Mouse (Mus musculus) layer of hippocampus, adult 18-20 months (tissue): Measurements from ENCODE around the gene R3hdm4. TPM values are rescaled to one million over a fixed set of nuclear protein-coding genes. Genes with fewer than 3 reads are reported as not detected.

Source experiments
- DNase-seq, 2 experiments: peaks; one replicate each; pipeline ENCODE4 v3.0.0; 2022; ENCODE audit warnings: low spot score in 2 of 2
- long read RNA-seq: library from polyadenylated mRNA; stranded (forward); transcript quantifications from one replicate; pipeline ENCODE4 v2.0.0, GENCODE M21; 2021
- total RNA-seq, 2 experiments: library from RNA; stranded (reverse); gene quantifications; 2 replicates each; pipeline ENCODE4 v1.2.3; 2021

Gene R3hdm4
- 100 to 1,000 TPM; 366 to 401 TPM for total RNA-seq
- long read RNA-seq, transcript R3hdm4-201 (8 exons, 1,898 nt) = major isoform, 241 of 308 reads
- long read RNA-seq, partial matches to known transcripts = 24 of 308 reads
- long read RNA-seq, other reads (novel, unspliced or antisense) = 43 of 308 reads

- no peak for DNase-seq
These were observed at the start of gene R3hdm4 for GRCm38 (mm10) chr10:79920958-79921535. Gene R3hdm4, minus strand, starts transcription at chr10:79921208.

GRCm38 (mm10) chr10:79970415-79971182 lies 49.6 kb upstream of the R3hdm4 start, which contains the start of gene Grin3b:
Gene Grin3b, plus strand, starts transcription at chr10:79970715.
- DNase-seq = no peak

GRCm38 (mm10) chr10:79969124-79969568 lies 48.1 kb upstream of the R3hdm4 start:
- no peak for DNase-seq

GRCm38 (mm10) chr10:79968181-79968580 lies 47.2 kb upstream of the R3hdm4 start:
- no peak for DNase-seq

- no peak for DNase-seq
These were observed 45.9 kb upstream of the R3hdm4 start for GRCm38 (mm10) chr10:79966886-79967400.

GRCm38 (mm10) chr10:79965325-79965724 lies 44.3 kb upstream of the R3hdm4 start:
- no peak for DNase-seq

GRCm38 (mm10) chr10:79964727-79965126 lies 43.7 kb upstream of the R3hdm4 start:
- no peak for DNase-seq

- no peak for DNase-seq
These were observed 39.8 kb upstream of the R3hdm4 start for GRCm38 (mm10) chr10:79960671-79961294.

GRCm38 (mm10) chr10:79959847-79960601 lies 39.0 kb upstream of the R3hdm4 start, which contains the start of gene Wdr18:
Gene Wdr18, plus strand, starts transcription at chr10:79960152.
- DNase-seq = peak; percentile 99 to 100

GRCm38 (mm10) chr10:79959412-79959811 lies 38.4 kb upstream of the R3hdm4 start:
- DNase-seq = peak in 1 of 2 experiments; percentile 49

GRCm38 (mm10) chr10:79958140-79958816 lies 37.3 kb upstream of the R3hdm4 start:
- peak; percentile 48 to 71 for DNase-seq

GRCm38 (mm10) chr10:79956643-79957154 lies 35.7 kb upstream of the R3hdm4 start:
- no peak for DNase-seq

GRCm38 (mm10) chr10:79955691-79956090 lies 34.7 kb upstream of the R3hdm4 start:
- no peak for DNase-seq

- DNase-seq = no peak
These were observed 32.9 kb upstream of the R3hdm4 start for GRCm38 (mm10) chr10:79953946-79954345.

GRCm38 (mm10) chr10:79950661-79951060 lies 29.7 kb upstream of the R3hdm4 start:
- DNase-seq = no peak

- no peak for DNase-seq
These were observed 28.9 kb upstream of the R3hdm4 start for GRCm38 (mm10) chr10:79949873-79950272.

- DNase-seq = no peak
These were observed 26.5 kb upstream of the R3hdm4 start for GRCm38 (mm10) chr10:79947502-79947901.

GRCm38 (mm10) chr10:79946752-79947322 lies 25.8 kb upstream of the R3hdm4 start:
- no peak for DNase-seq

GRCm38 (mm10) chr10:79945507-79946234 lies 24.7 kb upstream of the R3hdm4 start:
- no peak for DNase-seq
